Mouse (Mus musculus): ENCODE measurements at regions not wholly inside any gene's neighbourhood (a gene's known extent, or its start where the extent isn't known, plus 50 kb on each side); places are given as distances from the start of the nearest gene placed in this dataset.

DNA sequence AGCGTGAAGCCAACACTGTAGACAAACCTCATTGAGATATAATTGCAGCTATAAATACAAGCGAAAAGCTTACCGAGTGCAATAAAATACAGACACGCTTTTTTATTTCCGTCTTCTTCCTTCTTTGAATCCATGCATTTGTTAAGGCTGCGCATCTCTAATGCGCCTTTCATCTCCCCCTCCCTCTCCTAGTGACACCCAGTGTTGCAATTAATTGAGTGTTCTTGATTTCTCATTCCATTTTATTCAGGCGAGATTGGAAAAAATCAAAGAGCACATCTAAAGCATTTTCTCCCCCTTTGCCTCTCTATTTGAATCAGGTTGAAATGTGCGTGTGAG, 293.2 kb upstream of the Tle4 start:
- no peak for TF ChIP-seq CTCF (IDR thresholded peaks at IDR 0.05; ENCODE audit: borderline replicate concordance, insufficient read depth, low read depth, low read length)
- no peak for TF ChIP-seq POLR2A (IDR thresholded peaks at IDR 0.05; ENCODE audit: borderline replicate concordance, insufficient read depth, low read length)

Measured in cerebellum, adult 2 months (tissue).